Mouse (Mus musculus) cerebellum, adult 9-11 months (tissue): Measurements from ENCODE around the gene Il10.
A peak's percentile ranks its signal among the peaks of the same experiment; 100 is the strongest.

Experiments
- DNase-seq: peaks from one replicate; pipeline ENCODE4 v3.0.0; 2022

Il10 gene

GRCm38 (mm10) chr1:131049361-131049806 is 29.7 kb downstream of the Il10 start:
- DNase-seq: no peak

GRCm38 (mm10) chr1:131050011-131050410 is 30.4 kb downstream of the Il10 start:
- DNase-seq: no peak

DNA sequence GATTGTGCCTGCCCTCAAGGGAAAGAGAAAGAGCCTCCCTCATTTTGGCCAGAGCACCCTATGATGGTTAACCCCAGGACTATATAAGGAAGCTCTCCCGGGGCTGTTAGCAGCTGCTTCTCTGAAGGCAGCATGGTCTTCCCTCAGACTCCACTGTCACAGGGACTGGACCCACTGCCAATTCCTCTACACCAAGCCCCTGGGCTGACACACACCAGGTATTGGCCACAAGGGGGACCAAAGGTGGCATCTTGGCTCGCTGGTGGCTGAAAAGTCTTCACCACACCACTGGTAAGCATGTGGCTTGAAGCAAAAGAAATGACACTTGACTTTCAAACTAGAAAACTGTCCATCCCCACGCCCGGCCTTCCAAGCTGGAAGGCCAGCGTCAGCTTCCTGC is 31.0 kb downstream of the Il10 start:
- DNase-seq: no peak

- DNase-seq: no peak
Measured at GRCm38 (mm10) chr1:131051073-131051472, 31.4 kb downstream of the Il10 start.

GRCm38 (mm10) chr1:131053239-131053638 is 33.6 kb downstream of the Il10 start:
- DNase-seq: peak; percentile 56

GRCm38 (mm10) chr1:131053656-131054055 is 34.0 kb downstream of the Il10 start:
- no peak for DNase-seq

DNA sequence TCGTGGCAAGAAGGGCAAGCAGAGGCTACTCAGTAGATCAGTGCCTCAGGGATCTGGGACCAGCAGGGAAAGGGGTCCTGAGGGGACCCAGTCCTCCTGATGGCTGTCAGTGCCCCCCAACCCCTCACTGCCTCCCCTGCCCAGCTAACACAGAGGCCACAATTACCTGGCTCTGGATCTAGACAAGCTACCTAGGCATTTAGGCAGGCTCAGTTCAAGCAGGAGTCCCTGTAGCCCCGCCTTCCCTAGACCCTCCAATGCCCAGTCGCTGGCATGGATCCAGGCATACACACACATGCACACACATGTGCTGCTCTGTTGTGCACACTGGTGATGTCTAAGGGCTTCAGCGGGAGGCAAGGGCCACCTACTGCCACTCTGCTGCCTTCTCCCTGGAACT is 34.6 kb downstream of the Il10 start:
- no peak for DNase-seq

DNA sequence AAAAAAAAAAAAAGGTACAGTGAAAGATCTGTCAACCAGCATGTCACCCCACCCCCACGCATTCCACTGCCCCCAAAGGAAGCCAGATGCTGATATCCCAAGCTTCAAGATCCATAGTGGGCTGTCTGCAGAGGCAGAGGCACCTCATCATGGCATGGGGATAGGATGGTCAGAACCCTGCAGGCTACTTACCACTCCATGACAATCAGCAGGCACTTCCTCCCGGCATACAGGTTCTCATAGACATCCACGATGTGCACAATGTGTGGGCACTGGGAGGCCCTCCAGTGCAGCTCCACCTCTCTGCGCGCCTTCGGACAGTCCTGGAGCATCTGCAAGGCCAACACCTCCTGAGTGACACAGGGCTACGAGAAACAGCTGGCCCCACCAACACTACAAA is 38.8 kb downstream of the Il10 start:
- no peak for DNase-seq

GRCm38 (mm10) chr1:131059411-131059810 is 39.8 kb downstream of the Il10 start:
- DNase-seq: no peak

GRCm38 (mm10) chr1:131059841-131060240 is 40.2 kb downstream of the Il10 start:
- DNase-seq: no peak

DNA sequence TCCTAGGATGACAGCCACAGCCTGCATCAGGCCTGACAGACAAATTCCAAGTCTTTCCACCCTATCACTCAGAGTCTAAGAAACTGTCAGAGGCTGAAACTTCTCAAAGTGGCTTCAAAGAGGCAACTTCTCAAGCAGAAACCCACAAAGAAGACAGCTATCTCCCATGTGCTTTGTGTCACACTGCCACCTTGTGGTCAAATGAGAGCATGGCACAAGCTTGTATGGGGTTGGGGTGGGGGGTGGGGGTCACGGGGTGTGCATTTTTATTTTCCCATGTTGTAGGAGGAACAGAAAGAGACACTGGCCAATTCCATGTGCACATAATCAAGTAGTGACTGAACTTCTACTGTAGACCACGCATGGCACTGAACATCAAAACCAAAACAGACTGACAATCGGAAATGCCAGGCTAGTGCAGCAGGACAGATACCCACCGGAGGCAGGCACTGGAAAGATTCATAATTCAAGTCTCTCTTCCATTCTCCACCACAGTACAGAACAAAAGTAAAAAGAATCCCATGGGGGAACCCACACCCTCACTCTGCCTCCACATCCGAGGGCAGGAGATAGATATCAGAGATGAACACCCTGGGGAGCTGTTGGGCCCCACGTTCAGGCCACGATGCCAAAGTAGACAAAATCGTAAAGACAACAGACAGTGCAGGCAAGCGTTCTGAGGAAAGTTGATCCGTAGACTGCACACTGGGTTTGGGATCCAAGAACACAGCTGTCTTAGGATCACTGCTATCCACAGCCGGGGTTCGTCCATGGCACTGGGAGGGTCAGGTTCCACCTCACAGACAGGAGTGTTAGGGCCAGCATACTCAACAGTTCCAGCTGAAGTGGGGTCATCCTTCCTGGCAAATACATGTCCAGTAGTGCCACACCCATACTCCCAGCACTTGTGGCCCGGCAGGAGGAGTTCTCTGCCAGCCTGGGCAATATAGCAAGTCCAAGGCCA is 40.9 kb downstream of the Il10 start:
- no peak for DNase-seq

GRCm38 (mm10) chr1:131061740-131062254 is 42.2 kb downstream of the Il10 start:
- no peak for DNase-seq

- no peak for DNase-seq
Measured at GRCm38 (mm10) chr1:131062821-131063220, 43.2 kb downstream of the Il10 start.

DNA sequence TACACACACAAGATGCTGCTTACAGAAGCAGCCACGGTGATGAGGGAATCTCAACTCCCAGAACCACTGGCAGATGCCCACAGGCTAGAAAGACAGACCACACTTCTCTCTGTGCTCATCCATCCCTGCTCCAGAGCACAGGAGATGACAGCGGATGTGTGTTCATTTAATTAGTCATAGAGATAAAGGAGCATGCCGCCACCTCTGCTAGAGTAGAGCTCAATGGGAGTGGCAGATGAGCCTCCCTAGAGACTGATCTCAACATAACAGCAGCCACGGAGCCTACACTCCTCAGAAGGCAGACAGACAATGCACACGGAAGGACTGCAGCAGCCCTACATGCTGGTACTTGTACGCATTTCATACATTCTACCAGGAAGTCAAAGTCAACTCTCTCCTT is 44.6 kb downstream of the Il10 start:
- DNase-seq: no peak

GRCm38 (mm10) chr1:131068011-131068727 is 48.5 kb downstream of the Il10 start:
- DNase-seq: no peak

- no peak for DNase-seq
Measured at GRCm38 (mm10) chr1:131069010-131069409, 49.4 kb downstream of the Il10 start.

GRCm38 (mm10) chr1:131072376-131072990 is 52.8 kb downstream of the Il10 start:
- DNase-seq: no peak

GRCm38 (mm10) chr1:131074524-131074938 is 54.9 kb downstream of the Il10 start:
- no peak for DNase-seq
